Mouse (Mus musculus) stomach, postnatal 0 days (tissue): ENCODE data around the gene Tbc1d24.

ENCODE experiments used
- CTCF ChIP-seq: IDR thresholded peaks from 2 replicates; pipeline ENCODE4 v1.5.1; 2016; ENCODE audit warnings: antibody characterized with exemption, low read depth, mild to moderate bottlenecking, moderate library complexity
- EP300 ChIP-seq: optimal IDR thresholded peaks from 2 replicates; pipeline ENCODE3; 2016; ENCODE audit warnings: antibody characterized with exemption

DNA sequence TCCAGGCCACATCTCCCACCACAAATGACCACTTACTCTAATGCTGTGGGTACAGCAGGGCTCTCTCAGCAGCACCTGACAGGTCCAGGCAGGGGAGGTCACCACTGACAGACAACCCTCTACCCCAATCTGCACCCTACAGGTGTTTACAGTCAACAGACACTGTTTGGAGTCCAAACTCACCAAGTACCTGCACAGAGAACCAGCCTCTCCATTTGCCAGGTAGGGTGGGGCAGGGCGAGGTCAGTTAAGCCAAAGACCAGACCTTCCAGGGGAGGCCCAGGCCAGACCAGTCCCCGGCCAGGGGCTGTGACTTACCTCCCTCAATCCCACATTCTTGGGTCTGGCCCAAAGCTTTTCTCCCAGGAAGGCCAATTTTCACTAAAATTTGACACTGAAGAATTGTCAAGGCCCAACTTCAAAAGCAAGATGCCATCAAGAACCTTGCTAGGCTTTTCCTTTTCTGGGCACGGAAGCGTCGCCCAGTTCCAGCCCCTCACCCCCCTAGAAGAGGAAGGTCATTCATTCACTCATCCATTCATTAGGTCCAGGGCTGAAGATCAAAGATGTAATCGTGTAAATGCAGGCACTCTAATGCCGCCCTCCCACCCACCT, 37.4 kb downstream of the Tbc1d24 start:
- TF ChIP-seq CTCF, result no peak
- TF ChIP-seq EP300, result no peak
